14 mouse cellular contexts compared by ENCODE assay signal in the genomic region with DNA sequence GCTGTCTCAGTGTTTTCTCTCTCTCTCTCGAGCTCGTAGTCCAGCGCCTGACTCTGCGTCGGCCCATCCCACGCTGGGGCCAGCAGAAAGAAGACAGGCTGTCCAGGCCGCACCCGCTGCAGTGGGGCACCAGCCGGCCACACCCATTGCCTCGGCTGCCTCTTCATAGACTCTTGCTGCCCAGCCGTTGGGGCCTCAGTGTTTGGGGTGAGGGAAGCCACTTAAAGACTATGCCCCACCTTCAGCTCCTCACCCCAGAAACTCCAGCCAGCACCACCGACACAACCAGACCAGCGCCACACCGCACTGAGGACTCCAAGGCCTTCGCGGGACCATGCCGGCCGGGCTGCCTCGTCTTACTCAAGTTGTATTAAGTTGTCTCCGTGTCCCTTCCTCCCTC. TPM values are rescaled to one million over a fixed set of nuclear protein-coding genes. Genes with fewer than 3 reads are reported as not detected.
A peak's percentile ranks its signal among the peaks of the same experiment; 100 is the strongest.
DNase-seq lines count a peak whose midpoint lies in the region; ATAC-seq and TF ChIP-seq lines count a peak whose summit lies in the region.
"Had no signal": no experiment of that assay in that cellular context is flagged by ENCODE, and none has a peak within 500 bp of the region (broad histone marks: within the 10 kb centered on the region; RNA-seq: fewer than 3 reads in every experiment).

No protein-coding gene starts in this region.

- ATAC-seq in intestine, postnatal 0 days: peak; percentile 10; the same call in 1 of the 2 replicates
- no peak for ATAC-seq in forebrain, embryonic 13.5 days
- ATAC-seq: Patski had no signal

- peak overlapping the region; percentile 22; the same call in 1 of the 2 replicates for H3K9ac ChIP-seq in intestine, postnatal 0 days (ENCODE audit: low read depth, low read length)
- H3K9ac ChIP-seq in forebrain, embryonic 13.5 days: no peak overlapping the region
- H3K9ac ChIP-seq: embryonic facial prominence, embryonic 12.5 days had no signal

- no peak for TF ChIP-seq CTCF in intestine, postnatal 0 days (IDR thresholded peaks at IDR 0.05; ENCODE audit: low read depth)
- no peak for TF ChIP-seq CTCF in testis, adult 2 months (IDR thresholded peaks at IDR 0.05; ENCODE audit: control insufficient read depth, insufficient read depth, insufficient replicate concordance, low read depth, low read length)

- 0 out of 2 replicates have a peak overlapping the region, but pooled peaks have one; percentile 68 for H3K4me3 ChIP-seq in intestine, postnatal 0 days (ENCODE audit: low read depth, low read length)
- peak overlapping the region; percentile 32 for H3K4me3 ChIP-seq in testis, adult 2 months (ENCODE audit: control insufficient read depth, low read depth, low read length)
- no peak overlapping the region for H3K4me3 ChIP-seq in midbrain, embryonic 10.5 days
- H3K4me3 ChIP-seq in forebrain, embryonic 13.5 days: no peak overlapping the region
- H3K4me3 ChIP-seq: embryonic facial prominence, embryonic 12.5 days; hindbrain, embryonic 12.5 days had no signal

- peaks cover 7% of the 10 kb centered on the region for H3K4me1 ChIP-seq in intestine, postnatal 0 days (replicated peaks; ENCODE audit: control insufficient read depth, insufficient read depth, low read length)
- peaks cover 32% of the 10 kb centered on the region for H3K4me1 ChIP-seq in testis, adult 2 months (ENCODE audit: control insufficient read depth, insufficient read depth, low read length)
- H3K4me1 ChIP-seq in midbrain, embryonic 10.5 days: peaks cover 31% of the 10 kb centered on the region
- H3K4me1 ChIP-seq in forebrain, embryonic 13.5 days: peaks cover 31% of the 10 kb centered on the region

- no peaks in the 10 kb centered on the region for H3K9me3 ChIP-seq in intestine, postnatal 0 days (ENCODE audit: control insufficient read depth)
- no peaks in the 10 kb centered on the region; the same call in 1 of the 2 replicates for H3K9me3 ChIP-seq in midbrain, embryonic 10.5 days (replicated peaks)
- no peaks in the 10 kb centered on the region for H3K9me3 ChIP-seq in forebrain, embryonic 13.5 days (replicated peaks)
- H3K9me3 ChIP-seq: embryonic facial prominence, embryonic 12.5 days; hindbrain, embryonic 12.5 days had no signal

- H3K36me3 ChIP-seq in intestine, postnatal 0 days (ENCODE audit: control insufficient read depth, insufficient read depth): peaks cover 54% of the 10 kb centered on the region
- H3K36me3 ChIP-seq in testis, adult 2 months (ENCODE audit: control insufficient read depth, insufficient read depth, low read length): no peaks in the 10 kb centered on the region; the same call in none of the 2 replicates
- H3K36me3 ChIP-seq in midbrain, embryonic 10.5 days: peaks cover 63% of the 10 kb centered on the region
- H3K36me3 ChIP-seq in forebrain, embryonic 13.5 days (ENCODE audit: poor library complexity, severe bottlenecking): peaks cover 62% of the 10 kb centered on the region

- H3K4me2 ChIP-seq in intestine, postnatal 0 days (replicated peaks; ENCODE audit: low read depth): peak overlapping the region; percentile 88
- H3K4me2 ChIP-seq in forebrain, embryonic 13.5 days: no peak overlapping the region
- H3K4me2 ChIP-seq: embryonic facial prominence, embryonic 12.5 days had no signal

- H3K27ac ChIP-seq in intestine, postnatal 0 days (ENCODE audit: low read depth, low read length): peak overlapping the region; percentile 100
- H3K27ac ChIP-seq in testis, adult 2 months (ENCODE audit: control insufficient read depth, insufficient read depth, low read depth, low read length): no peak overlapping the region; the same call in 1 of the 2 replicates
- no peak overlapping the region for H3K27ac ChIP-seq in midbrain, embryonic 10.5 days (replicated peaks)
- H3K27ac ChIP-seq in forebrain, embryonic 13.5 days: no peak overlapping the region
- H3K27ac ChIP-seq: embryonic facial prominence, embryonic 12.5 days; hindbrain, embryonic 12.5 days had no signal

- DNase-seq in layer of hippocampus, adult 11-12 months (ENCODE audit: low spot score): peak; percentile 23
- DNase-seq in layer of hippocampus, adult 9-11 months: no peak
- peak; percentile 16 for DNase-seq in right cerebral cortex, postnatal 25 days
- DNase-seq in right cerebral cortex, adult 2 months (ENCODE audit: low spot score in 2 of 2): no peak
- no peak for DNase-seq in midbrain, embryonic 10.5 days (ENCODE audit: low spot score)
- DNase-seq: kidney, adult 18-20 months; kidney, postnatal 4 days; lung, postnatal 36 days had no signal

- H3K27me3 ChIP-seq in intestine, postnatal 0 days (replicated peaks; ENCODE audit: control insufficient read depth, insufficient read depth, low read length): no peaks in the 10 kb centered on the region
- H3K27me3 ChIP-seq in testis, adult 2 months (ENCODE audit: control insufficient read depth, insufficient read depth, low read length): no peaks in the 10 kb centered on the region
- peaks cover 25% of the 10 kb centered on the region for H3K27me3 ChIP-seq in midbrain, embryonic 10.5 days (ENCODE audit: low read depth, poor library complexity, severe bottlenecking)
- H3K27me3 ChIP-seq in forebrain, embryonic 13.5 days: peaks cover 22% of the 10 kb centered on the region
- H3K27me3 ChIP-seq: Patski had no signal

- WGBS in intestine, postnatal 0 days: 52% methylated on average over 16 of the region's 20 CpGs
- WGBS in midbrain, embryonic 10.5 days: 92% methylated on average over 19 of the region's 20 CpGs
- WGBS in forebrain, embryonic 13.5 days: 91% methylated on average over 15 of the region's 20 CpGs

- TF ChIP-seq POLR2A in testis, adult 2 months (IDR thresholded peaks at IDR 0.05; ENCODE audit: control insufficient read depth, low read depth, low read length): 0 out of 2 replicates have a peak, but pooled peaks have one; percentile 43

RNA-seq across cellular contexts. Expression of a gene that starts 2.8 kb away (rescaled TPM):
- 14.1 and 16.0 TPM in 2 replicates for polyA plus RNA-seq in intestine, postnatal 0 days (2015; fragmentation: Nextera tagmentation; extraction: Ambion mirVana)
- polyA plus RNA-seq in testis, adult 2 months (2012; rRNA removed): 5.1 and 5.7 TPM in 2 replicates
- polyA plus RNA-seq in midbrain, embryonic 10.5 days (2016; fragmentation: Nextera tagmentation; extraction: Ambion mirVana): 1.4 and 1.9 TPM in 2 replicates
- 3.5 and 3.9 TPM in 2 replicates for polyA plus RNA-seq in forebrain, embryonic 13.5 days (2015; fragmentation: Nextera tagmentation; extraction: Ambion mirVana)

RNA-seq across cellular contexts. Expression of a gene that starts 10.5 kb away (rescaled TPM):
- polyA plus RNA-seq in intestine, postnatal 0 days (2015; fragmentation: Nextera tagmentation; extraction: Ambion mirVana): 13.8 and 15.2 TPM in 2 replicates
- 469 and 559 TPM in 2 replicates for polyA plus RNA-seq in testis, adult 2 months (2012; rRNA removed)
- 63.1 and 82.0 TPM in 2 replicates for polyA plus RNA-seq in midbrain, embryonic 10.5 days (2016; fragmentation: Nextera tagmentation; extraction: Ambion mirVana)
- 61.3 and 71.1 TPM in 2 replicates for polyA plus RNA-seq in forebrain, embryonic 13.5 days (2015; fragmentation: Nextera tagmentation; extraction: Ambion mirVana)

RNA-seq across cellular contexts. Expression of a gene that starts 17.3 kb away (rescaled TPM):
- polyA plus RNA-seq in intestine, postnatal 0 days (2015; fragmentation: Nextera tagmentation; extraction: Ambion mirVana): 120 and 126 TPM in 2 replicates
- 17.9 and 19.2 TPM in 2 replicates for polyA plus RNA-seq in testis, adult 2 months (2012; rRNA removed)
- 18.1 and 20.1 TPM in 2 replicates for polyA plus RNA-seq in midbrain, embryonic 10.5 days (2016; fragmentation: Nextera tagmentation; extraction: Ambion mirVana)
- 5.1 and 5.2 TPM in 2 replicates for polyA plus RNA-seq in forebrain, embryonic 13.5 days (2015; fragmentation: Nextera tagmentation; extraction: Ambion mirVana)

RNA-seq across cellular contexts. Expression of a gene that starts 28.2 kb away (rescaled TPM):
- polyA plus RNA-seq in intestine, postnatal 0 days (2015; fragmentation: Nextera tagmentation; extraction: Ambion mirVana): 2.6 and 3.7 TPM in 2 replicates
- polyA plus RNA-seq in testis, adult 2 months (2012; rRNA removed): 59.3 and 70.0 TPM in 2 replicates
- 21.9 and 45.3 TPM in 2 replicates for polyA plus RNA-seq in midbrain, embryonic 10.5 days (2016; fragmentation: Nextera tagmentation; extraction: Ambion mirVana)
- polyA plus RNA-seq in forebrain, embryonic 13.5 days (2015; fragmentation: Nextera tagmentation; extraction: Ambion mirVana): 121 and 149 TPM in 2 replicates

Comparison
In these comparisons a context has a peak if more than half of its experiments do, and no peak if none do; other contexts are left out.
1. DNase-seq: peak in layer of hippocampus, adult 11-12 months (single experiment) and right cerebral cortex, postnatal 25 days (single experiment); none in layer of hippocampus, adult 9-11 months (single experiment), right cerebral cortex, adult 2 months (0 of 2) and midbrain, embryonic 10.5 days (single experiment).
2. H3K4me3 ChIP-seq: peak in intestine, postnatal 0 days (single experiment) and testis, adult 2 months (single experiment); none in midbrain, embryonic 10.5 days (single experiment) and forebrain, embryonic 13.5 days (single experiment).